11 mouse cellular contexts compared by ENCODE assay signal in genomic region chr14:122461966-122462365, GRCm38 (mm10). TPM values are rescaled to one million over a fixed set of nuclear protein-coding genes. Genes with fewer than 3 reads are reported as not detected.
DNase-seq lines count a peak whose midpoint lies in the region; ATAC-seq and TF ChIP-seq lines count a peak whose summit lies in the region.
"Had no signal": no experiment of that assay in that cellular context is flagged by ENCODE, and none has a peak within 500 bp of the region (broad histone marks: within the 10 kb centered on the region; RNA-seq: fewer than 3 reads in every experiment).

No protein-coding gene starts in this region.

- no peak for TF ChIP-seq CTCF in E14TG2a.4 (conservative IDR thresholded peaks at IDR 0.05; ENCODE audit: low read length)
- no peak for TF ChIP-seq CTCF in gastrocnemius, adult 2 months (IDR thresholded peaks at IDR 0.05)

- peaks cover 52% of the 10 kb centered on the region for H3K36me3 ChIP-seq in E14TG2a.4 (ENCODE audit: insufficient read depth, low read length)
- no peaks in the 10 kb centered on the region for H3K36me3 ChIP-seq in forebrain, embryonic 16.5 days (ENCODE audit: control insufficient read depth, insufficient read depth)
- no peaks in the 10 kb centered on the region for H3K36me3 ChIP-seq in midbrain, embryonic 11.5 days (ENCODE audit: control insufficient read depth, insufficient read depth, low read length)

- WGBS in forebrain, embryonic 16.5 days: 9% methylated on average over 9 of the region's 9 CpGs
- 4% methylated on average over 9 of the region's 9 CpGs for WGBS in midbrain, embryonic 11.5 days

- H3K4me1 ChIP-seq in E14TG2a.4 (replicated peaks; ENCODE audit: low read depth, low read length): peaks cover 46% of the 10 kb centered on the region
- H3K4me1 ChIP-seq in forebrain, embryonic 16.5 days (replicated peaks; ENCODE audit: control insufficient read depth, insufficient read depth, low read length): peaks cover 21% of the 10 kb centered on the region
- H3K4me1 ChIP-seq in midbrain, embryonic 11.5 days (ENCODE audit: control insufficient read depth, insufficient read depth, low read length): peaks cover 16% of the 10 kb centered on the region

- no peak for ATAC-seq in forebrain, embryonic 16.5 days
- ATAC-seq in midbrain, embryonic 11.5 days (ENCODE audit: low FRiP score): no peak

- no peaks in the 10 kb centered on the region for H3K9me3 ChIP-seq in E14TG2a.4 (ENCODE audit: low read length)
- H3K9me3 ChIP-seq in forebrain, embryonic 16.5 days (ENCODE audit: control insufficient read depth, low read length): no peaks in the 10 kb centered on the region
- H3K9me3 ChIP-seq in midbrain, embryonic 11.5 days (ENCODE audit: control insufficient read depth, low read length): no peaks in the 10 kb centered on the region

- DNase-seq in cerebellum, adult 9-11 months: peak; percentile 67
- DNase-seq in midbrain, embryonic 11.5 days (ENCODE audit: low spot score, missing footprints): peak; percentile 95
- no peak for DNase-seq in thymus, adult 18-20 months
- DNase-seq in kidney, postnatal 25 days: no peak
- no peak for DNase-seq in gastrocnemius, postnatal 10 days
- DNase-seq in gastrocnemius, adult 2 months: no peak
- DNase-seq: heart, postnatal 14 days; lung, postnatal 14 days; thymus, postnatal 14 days had no signal

- intact Hi-C loops in gastrocnemius, adult 2 months (cut with DNase I): no loop called here

- H3K9ac ChIP-seq in forebrain, embryonic 16.5 days (replicated peaks; ENCODE audit: low read depth, low read length): no peak overlapping the region; the same call in 1 of the 2 replicates
- H3K9ac ChIP-seq in midbrain, embryonic 11.5 days (ENCODE audit: low read length): peak overlapping the region; percentile 91

- peak overlapping the region; percentile 92 for H3K4me3 ChIP-seq in E14TG2a.4 (replicated peaks; ENCODE audit: low read length)
- H3K4me3 ChIP-seq in forebrain, embryonic 16.5 days (replicated peaks; ENCODE audit: low read length): peak overlapping the region; percentile 56
- peak overlapping the region; percentile 70 for H3K4me3 ChIP-seq in midbrain, embryonic 11.5 days (ENCODE audit: low read depth, low read length)
- H3K4me3 ChIP-seq in gastrocnemius, adult 2 months: no peak overlapping the region

- H3K27ac ChIP-seq in forebrain, embryonic 16.5 days (ENCODE audit: low read length): peak overlapping the region; percentile 16; the same call in 1 of the 2 replicates
- H3K27ac ChIP-seq in midbrain, embryonic 11.5 days (ENCODE audit: low read depth, low read length): peak overlapping the region; percentile 95
- H3K27ac ChIP-seq in gastrocnemius, adult 2 months: no peak overlapping the region

- H3K4me2 ChIP-seq in forebrain, embryonic 16.5 days (ENCODE audit: low read length): peak overlapping the region; percentile 79
- peak overlapping the region; percentile 79 for H3K4me2 ChIP-seq in midbrain, embryonic 11.5 days

- H3K27me3 ChIP-seq in E14TG2a.4 (ENCODE audit: insufficient read depth, low read length): no peaks in the 10 kb centered on the region
- peaks cover 26% of the 10 kb centered on the region for H3K27me3 ChIP-seq in forebrain, embryonic 16.5 days (replicated peaks; ENCODE audit: control insufficient read depth, insufficient read depth, low read length)
- peaks cover 50% of the 10 kb centered on the region for H3K27me3 ChIP-seq in midbrain, embryonic 11.5 days (ENCODE audit: control insufficient read depth, insufficient read depth, low read length)

RNA-seq across cellular contexts. Expression of gene Zic5, which starts 3.5 kb away (rescaled TPM):
- 5.5 and 8.7 TPM in 2 replicates for polyA plus RNA-seq in forebrain, embryonic 16.5 days (2015; fragmentation: Nextera tagmentation; extraction: Ambion mirVana)
- polyA plus RNA-seq in midbrain, embryonic 11.5 days (2014; fragmentation: Nextera tagmentation; extraction: Ambion mirVana): 14.6 and 15.8 TPM in 2 replicates
- total RNA-seq in gastrocnemius, postnatal 10 days (2021): not detected
- not detected for total RNA-seq in gastrocnemius, adult 2 months (2021)
- total RNA-seq: heart, postnatal 14 days had no signal

RNA-seq across cellular contexts. Expression of gene Gm5089, which starts 11.1 kb away (rescaled TPM):
- polyA plus RNA-seq in forebrain, embryonic 16.5 days (2015; fragmentation: Nextera tagmentation; extraction: Ambion mirVana): 0.40 and 0.47 TPM in 2 replicates
- polyA plus RNA-seq in midbrain, embryonic 11.5 days (2014; fragmentation: Nextera tagmentation; extraction: Ambion mirVana): 0.62 and 0.64 TPM in 2 replicates
- not detected for total RNA-seq in gastrocnemius, postnatal 10 days (2021)
- total RNA-seq in gastrocnemius, adult 2 months (2021): not detected
- total RNA-seq: heart, postnatal 14 days had no signal

RNA-seq across cellular contexts. Expression of gene Zic2, which starts 13.3 kb away (rescaled TPM):
- 4.4 and 5.6 TPM in 2 replicates for polyA plus RNA-seq in forebrain, embryonic 16.5 days (2015; fragmentation: Nextera tagmentation; extraction: Ambion mirVana)
- 5.8 and 6.3 TPM in 2 replicates for polyA plus RNA-seq in midbrain, embryonic 11.5 days (2014; fragmentation: Nextera tagmentation; extraction: Ambion mirVana)
- not detected for total RNA-seq in gastrocnemius, postnatal 10 days (2021)
- not detected for total RNA-seq in gastrocnemius, adult 2 months (2021)

RNA-seq across cellular contexts. Expression of gene Gm10837, which starts 28.4 kb away (rescaled TPM):
- polyA plus RNA-seq in forebrain, embryonic 16.5 days (2015; fragmentation: Nextera tagmentation; extraction: Ambion mirVana): 0.16 and 0.41 TPM in 2 replicates
- polyA plus RNA-seq in midbrain, embryonic 11.5 days (2014; fragmentation: Nextera tagmentation; extraction: Ambion mirVana): 0.41 and 0.45 TPM in 2 replicates
- not detected for total RNA-seq in gastrocnemius, postnatal 10 days (2021)
- total RNA-seq in gastrocnemius, adult 2 months (2021): not detected
- total RNA-seq: heart, postnatal 14 days had no signal

Comparison
In these comparisons a context has a peak if more than half of its experiments do, and no peak if none do; other contexts are left out.
1. DNase-seq: peak in cerebellum, adult 9-11 months (single experiment) and midbrain, embryonic 11.5 days (single experiment); none in thymus, adult 18-20 months (0 of 2), kidney, postnatal 25 days (0 of 2), gastrocnemius, postnatal 10 days (single experiment) and gastrocnemius, adult 2 months (single experiment).